Mouse (Mus musculus): ENCODE data around the gene Slc45a1.
A peak's percentile ranks its signal among the peaks of the same experiment; 100 is the strongest.

The Slc45a1 gene

DNA sequence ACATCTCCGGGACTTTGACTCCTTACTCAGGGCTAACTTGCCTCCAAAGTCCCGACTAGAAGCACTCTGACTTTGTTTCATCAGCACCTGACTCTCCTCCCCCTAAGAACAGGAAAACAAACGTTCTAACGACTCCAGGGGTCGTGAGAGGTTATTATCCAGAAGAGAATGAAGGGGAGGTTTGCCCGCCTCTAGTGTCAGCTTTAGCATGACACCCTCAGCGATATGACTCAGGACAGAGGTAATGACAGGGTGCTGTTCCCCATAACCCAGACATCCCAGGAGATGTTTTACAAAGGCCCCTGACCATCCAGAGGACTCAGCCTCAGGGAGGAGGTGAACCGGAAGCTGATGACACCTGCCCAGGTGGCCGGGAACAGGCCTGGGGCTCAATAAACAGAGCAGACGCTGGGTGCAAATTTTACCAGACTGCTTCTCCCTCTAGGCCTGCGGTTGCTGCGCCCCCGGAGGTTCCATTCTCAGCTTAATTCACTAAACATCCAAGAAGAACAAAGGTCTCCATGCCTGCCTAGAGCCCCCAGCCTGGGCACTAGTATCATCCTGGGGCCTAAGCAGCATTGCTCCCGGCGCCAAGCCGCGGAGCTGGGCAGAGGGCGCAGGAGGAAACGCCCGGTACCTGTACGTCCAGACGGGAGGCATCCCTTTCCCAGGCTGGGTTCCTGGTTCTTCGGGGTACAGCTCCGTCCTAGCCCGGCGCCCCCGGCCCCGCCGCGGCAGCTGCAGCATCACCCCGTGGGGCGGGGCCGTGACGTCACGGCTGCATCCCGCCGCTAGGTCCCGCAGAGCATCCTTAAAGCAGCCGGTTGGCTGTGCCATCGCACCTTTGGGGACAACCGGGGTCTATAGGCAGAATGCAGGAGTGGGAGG is at the start of gene Slc45a1:
Gene Slc45a1, minus strand, starts transcription at position 785 of the 888 bp plus-strand sequence.
- no peak for DNase-seq

DNA sequence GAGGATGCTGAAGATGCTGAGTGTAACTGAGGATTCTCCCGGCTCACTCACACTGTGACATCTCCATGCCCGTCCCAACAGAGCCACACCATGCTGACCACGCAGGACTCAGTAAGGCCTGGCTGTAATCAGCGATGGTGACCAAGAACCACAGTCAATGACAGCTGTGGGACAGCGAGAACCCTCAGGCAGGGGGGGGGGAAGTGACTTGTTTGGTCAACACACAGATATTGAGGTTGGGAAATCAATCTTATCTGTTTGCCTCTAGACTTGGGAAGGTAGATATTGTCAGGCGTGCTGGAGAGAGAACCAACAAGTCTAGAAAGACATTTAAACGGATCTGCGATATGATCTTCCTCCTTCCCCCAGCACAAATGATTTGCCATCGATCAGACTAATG is 48.9 kb upstream of the Slc45a1 start:
- no peak for DNase-seq

- no peak for DNase-seq
Measured at GRCm38 (mm10) chr4:150694434-150695108, 42.6 kb upstream of the Slc45a1 start.

- no peak for DNase-seq
Measured at GRCm38 (mm10) chr4:150692861-150693403, 41.0 kb upstream of the Slc45a1 start.

DNA sequence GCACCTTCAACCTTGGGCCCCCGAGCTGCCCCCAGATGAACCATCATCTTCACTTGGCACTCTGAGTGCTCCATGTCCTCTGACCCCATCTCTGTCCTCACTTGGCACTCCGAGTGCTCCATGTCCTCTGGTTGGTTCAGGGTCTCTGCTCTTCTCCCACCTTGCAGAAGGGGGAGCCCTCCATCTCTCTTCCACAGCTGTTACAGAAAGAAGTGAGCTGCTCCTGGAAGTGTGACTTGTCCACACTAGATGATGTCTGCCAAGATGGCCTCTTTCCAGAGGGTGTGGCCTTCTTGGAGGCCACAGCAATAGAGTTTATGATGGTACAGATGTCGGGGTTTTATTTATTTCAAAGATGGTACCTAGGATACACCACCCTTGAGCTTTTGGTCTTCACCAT is 38.8 kb upstream of the Slc45a1 start:
- peak; percentile 75 for DNase-seq

DNA sequence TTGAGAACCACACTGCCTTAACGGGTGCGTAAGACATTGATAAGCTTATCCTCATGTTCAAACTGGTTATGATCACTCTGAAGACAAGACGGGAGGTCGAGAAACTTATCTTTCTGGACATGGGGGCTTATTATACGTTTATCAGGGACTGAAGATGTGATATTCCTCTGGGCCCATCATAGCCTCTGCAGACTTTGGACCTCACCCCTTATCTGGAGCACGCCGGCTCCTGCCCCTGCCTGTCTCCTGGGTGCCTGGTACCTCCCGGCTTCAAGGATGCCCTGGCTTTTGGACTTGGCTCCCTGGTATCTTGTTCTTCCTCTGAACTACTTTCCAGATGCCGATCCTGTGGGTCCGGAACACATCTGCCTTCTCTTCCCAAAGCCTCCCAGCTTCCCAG is 37.6 kb upstream of the Slc45a1 start:
- no peak for DNase-seq

- DNase-seq: no peak
Measured at GRCm38 (mm10) chr4:150687126-150687753, 35.3 kb upstream of the Slc45a1 start.

GRCm38 (mm10) chr4:150686538-150686937 is 34.6 kb upstream of the Slc45a1 start:
- DNase-seq: no peak

- no peak for DNase-seq
Measured at GRCm38 (mm10) chr4:150685778-150686493, 34.0 kb upstream of the Slc45a1 start.

DNA sequence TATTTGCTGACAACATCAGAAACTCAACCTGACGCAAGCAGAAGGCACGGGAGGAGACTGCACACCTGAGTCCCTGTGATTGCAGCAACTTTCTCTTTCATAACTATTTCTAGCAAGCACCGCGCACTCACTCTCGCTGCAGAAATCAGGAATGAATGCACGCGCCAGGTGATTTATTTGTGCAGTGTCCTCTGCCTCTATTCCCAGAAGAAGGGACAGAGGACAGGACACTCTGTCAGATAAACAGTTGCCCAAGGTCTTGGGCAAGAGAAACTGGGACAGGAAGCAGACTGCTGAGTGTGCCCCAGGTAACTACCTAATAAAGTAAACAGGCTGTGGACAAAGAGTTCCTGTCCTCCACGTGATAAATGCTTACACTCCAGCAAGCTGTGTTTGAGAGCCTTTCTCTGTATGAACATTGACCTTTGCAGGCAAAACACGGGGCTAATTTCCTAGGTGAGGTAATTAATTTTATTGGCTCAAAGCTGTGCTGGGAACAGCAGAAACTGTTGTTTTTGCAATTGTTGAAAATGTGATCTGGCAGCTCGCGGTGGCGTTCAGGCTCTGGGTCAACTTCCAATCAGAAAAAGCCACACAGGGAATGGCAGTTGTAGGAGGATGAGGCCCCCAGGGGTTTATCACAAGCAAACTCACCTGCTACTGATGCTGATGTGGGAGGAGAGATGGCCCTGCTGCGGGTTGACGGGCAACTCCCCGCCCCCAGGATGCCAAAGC is 33.2 kb upstream of the Slc45a1 start:
- no peak for DNase-seq

DNA sequence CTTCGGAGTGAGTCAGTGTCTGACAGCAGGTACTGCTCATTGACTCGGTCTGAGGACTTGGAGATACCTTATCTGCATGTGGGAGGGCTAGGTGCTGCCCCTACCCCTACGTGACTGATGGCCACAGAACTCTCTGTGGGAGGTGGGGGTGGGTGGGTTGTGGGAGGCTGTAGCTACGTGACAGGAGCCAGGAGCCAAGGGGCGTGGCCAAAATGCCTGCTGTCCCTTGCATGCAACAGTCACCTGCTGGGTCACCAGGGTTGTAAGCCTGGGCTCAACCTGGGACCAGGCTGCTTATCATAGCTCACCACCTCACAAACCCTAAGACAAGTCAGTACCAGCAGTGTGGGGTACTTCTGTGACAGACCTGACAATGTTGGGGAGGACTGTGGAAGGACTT is 28.4 kb upstream of the Slc45a1 start:
- no peak for DNase-seq

DNA sequence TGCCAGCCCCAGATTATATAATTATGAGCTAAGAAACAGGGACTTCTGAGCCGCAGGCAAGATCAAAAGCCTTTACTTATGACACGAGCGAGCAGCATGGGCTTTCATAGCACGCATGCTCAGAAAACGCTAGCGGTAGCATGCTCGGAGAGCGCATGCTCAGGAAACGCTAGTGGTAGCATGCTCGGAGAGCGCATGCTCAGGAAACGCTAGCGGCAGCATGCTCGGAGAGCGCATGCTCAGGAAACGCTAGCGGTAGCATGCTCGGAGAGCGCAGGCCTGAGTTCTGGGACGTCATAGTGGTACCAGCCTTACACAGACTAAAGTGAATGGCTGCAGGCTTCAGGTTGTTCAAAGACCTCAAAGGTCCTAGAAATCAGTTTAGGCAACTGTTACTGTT is 26.8 kb upstream of the Slc45a1 start:
- DNase-seq: no peak

GRCm38 (mm10) chr4:150677846-150678224 is 25.9 kb upstream of the Slc45a1 start:
- DNase-seq: no peak

GRCm38 (mm10) chr4:150677126-150677845 is 25.3 kb upstream of the Slc45a1 start:
- DNase-seq: no peak

DNA sequence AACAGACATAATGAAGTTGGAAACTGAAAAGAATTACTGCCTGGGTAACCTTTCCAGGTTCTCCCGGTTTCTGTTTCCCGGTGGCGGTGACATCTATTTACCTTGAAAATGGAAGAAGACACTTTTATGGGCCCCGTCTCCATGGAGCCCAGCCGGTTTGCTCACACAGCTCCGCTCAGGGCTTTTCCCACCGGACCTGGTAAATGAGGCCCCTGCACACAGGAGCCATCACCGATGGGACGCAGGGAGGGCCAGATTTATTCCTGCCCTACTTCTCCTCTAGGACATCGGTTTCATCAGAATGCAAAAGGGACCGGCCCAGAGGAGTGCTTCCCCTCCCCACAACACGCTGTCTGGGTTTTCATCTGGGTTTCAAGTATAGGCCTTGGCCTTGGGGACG is 24.1 kb upstream of the Slc45a1 start:
- DNase-seq: no peak

- DNase-seq: no peak
Measured at GRCm38 (mm10) chr4:150675274-150675673, 23.3 kb upstream of the Slc45a1 start.

- no peak for DNase-seq
Measured at GRCm38 (mm10) chr4:150665806-150666205, 13.8 kb upstream of the Slc45a1 start.

DNA sequence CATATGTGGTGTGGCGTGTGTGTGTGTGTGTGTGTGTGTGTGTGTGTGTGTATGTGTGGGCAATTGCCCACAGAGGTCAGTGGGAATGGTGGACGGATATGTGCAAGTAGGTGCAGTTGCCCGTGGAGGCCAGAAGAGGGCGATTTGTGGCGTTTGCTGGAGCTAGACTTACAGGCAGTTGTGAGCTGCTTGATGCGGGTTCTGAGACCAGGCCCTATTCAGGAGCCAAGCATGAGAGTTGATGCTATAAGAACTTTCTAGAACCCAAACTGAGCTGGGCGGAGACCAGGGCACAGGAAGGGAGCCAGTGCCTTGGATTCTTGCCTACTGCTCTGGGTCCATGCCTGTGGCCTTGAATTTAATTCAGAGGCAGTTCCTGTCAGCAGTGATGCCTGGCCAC is 12.8 kb upstream of the Slc45a1 start:
- DNase-seq: no peak

- DNase-seq: peak; percentile 57
Measured at GRCm38 (mm10) chr4:150663192-150663591, 11.2 kb upstream of the Slc45a1 start.

GRCm38 (mm10) chr4:150661886-150662285 is 9.9 kb upstream of the Slc45a1 start:
- no peak for DNase-seq

GRCm38 (mm10) chr4:150659926-150660610 is 8.1 kb upstream of the Slc45a1 start:
- DNase-seq: peak; percentile 55
